Mouse (Mus musculus) kidney, postnatal 0 days (tissue): Measurements from ENCODE around the gene Zfhx3. TPM values are rescaled to one million over a fixed set of nuclear protein-coding genes. Genes with fewer than 3 reads are reported as not detected.
A peak's percentile ranks its signal among the peaks of the same experiment; 100 is the strongest.

Experiments used
- ATAC-seq: fragments of 200-750 bp; cut with Nextera tagmentation; replicated peaks from 2 replicates; pipeline ENCODE4 v1.8.0; 2017; ENCODE audit warnings: low read depth, moderate number of reproducible peaks, moderate TSS enrichment, moderate library complexity; ENCODE audit not compliant: low FRiP score
- DNase-seq: peaks from one replicate; pipeline ENCODE4 v3.0.0-alpha.2; 2016; ENCODE audit warnings: low spot score
- H3K27ac ChIP-seq: fragments of 300-500 bp; sonication (generic); 2 replicates; pipeline ENCODE4 v1.5.1; 2014; ENCODE audit warnings: mild to moderate bottlenecking
- H3K27me3 ChIP-seq: fragments of 300-500 bp; sonication (generic); 2 replicates; pipeline ENCODE4 v1.6.1; 2014; ENCODE audit warnings: low read length, mixed read lengths; ENCODE audit not compliant: insufficient read depth
- H3K36me3 ChIP-seq: fragments of 300-500 bp; sonication (generic); 2 replicates; pipeline ENCODE4 v1.6.1; 2014; ENCODE audit warnings: low read length, mixed read lengths; ENCODE audit not compliant: insufficient read depth
- H3K4me1 ChIP-seq: fragments of 300-500 bp; sonication (generic); replicated peaks from 2 replicates; pipeline ENCODE4 v1.6.1; 2014; ENCODE audit warnings: antibody characterized with exemption, low read length, mixed read lengths; ENCODE audit not compliant: insufficient read depth
- H3K4me2 ChIP-seq: fragments of 300-500 bp; sonication (generic); 2 replicates; pipeline ENCODE4 v1.6.1; 2014; ENCODE audit warnings: mild to moderate bottlenecking, low read length, moderate library complexity, mixed read lengths
- H3K4me3 ChIP-seq: fragments of 300-500 bp; sonication (generic); replicated peaks from 2 replicates; pipeline ENCODE4 v1.5.1; 2014; ENCODE audit warnings: low read depth, low read length
- H3K9ac ChIP-seq: fragments of 300-500 bp; sonication (generic); 2 replicates; pipeline ENCODE4 v1.6.1; 2014; ENCODE audit warnings: low read depth, low read length
- H3K9me3 ChIP-seq: fragments of 300-500 bp; sonication (generic); replicated peaks from 2 replicates; pipeline ENCODE4 v1.6.1; 2016; ENCODE audit warnings: low read length, inconsistent platforms, mixed read lengths
- CTCF ChIP-seq: IDR thresholded peaks from 2 replicates; pipeline ENCODE4 v1.5.1; 2016; ENCODE audit warnings: antibody characterized with exemption, low read depth, mild to moderate bottlenecking, moderate library complexity
- WGBS: fragments of 180-500 bp; shearing (Covaris S2); extraction: QIAGEN DNeasy Blood & Tissue Kit; methylation state at CpG from one replicate; pipeline ENCODE4 v1.1.7; 2014; 5-methylcytosine and 5-hydroxymethylcytosine counted together
- polyA plus RNA-seq: library from polyadenylated mRNA; unstranded; fragments of >200 nt; fragmentation: Nextera tagmentation; extraction: Ambion mirVana; gene quantifications from 2 replicates; pipeline ENCODE4 v1.2.1, GENCODE M21; 2015

The Zfhx3 gene
- polyA plus RNA-seq, 1 experiment from 2014 or later = 5.0 TPM

- no peaks in the 10 kb centered on the region for H3K27me3 ChIP-seq
- ATAC-seq (no peak), DNase-seq (no peak)
- H3K4me3 ChIP-seq = no peak overlapping the region
- no peak overlapping the region for H3K9ac ChIP-seq
- no peak for TF ChIP-seq CTCF
- peaks cover 7% of the 10 kb centered on the region; the same call in 1 of the 2 replicates for H3K4me1 ChIP-seq
- no peak overlapping the region for H3K4me2 ChIP-seq
- H3K27ac ChIP-seq = no peak overlapping the region
- WGBS = 90% methylated on average over 7 of the region's 7 CpGs
- no peaks in the 10 kb centered on the region for H3K36me3 ChIP-seq
- H3K9me3 ChIP-seq = no peaks in the 10 kb centered on the region
These were observed 938.9 kb downstream of the Zfhx3 start for GRCm38 (mm10) chr8:108881336-108881735.

GRCm38 (mm10) chr8:108882073-108882472, 939.6 kb downstream of the Zfhx3 start:
- DNase-seq (no peak), ATAC-seq (no peak)
- Histone ChIP-seq H3K4me3 (no peak overlapping the region), H3K27ac (no peak overlapping the region), H3K27me3 (no peaks in the 10 kb centered on the region), H3K4me2 (no peak overlapping the region), H3K36me3 (no peaks in the 10 kb centered on the region), H3K9me3 (no peaks in the 10 kb centered on the region), H3K4me1 (peaks cover 7% of the 10 kb centered on the region), H3K9ac (no peak overlapping the region)
- no peak for TF ChIP-seq CTCF
- WGBS = 74% methylated on average over 9 of the region's 9 CpGs

- Histone ChIP-seq H3K4me3 (no peak overlapping the region), H3K36me3 (no peaks in the 10 kb centered on the region), H3K4me1 (peaks cover 7% of the 10 kb centered on the region), H3K27ac (no peak overlapping the region), H3K27me3 (no peaks in the 10 kb centered on the region), H3K4me2 (no peak overlapping the region), H3K9me3 (no peaks in the 10 kb centered on the region), H3K9ac (no peak overlapping the region)
- 70% methylated on average over 6 of the region's 6 CpGs for WGBS
- DNase-seq = no peak
- ATAC-seq = no peak
- TF ChIP-seq CTCF = peak; percentile 38; the same call in 1 of the 2 replicates
These were observed 940.9 kb downstream of the Zfhx3 start for GRCm38 (mm10) chr8:108883381-108883780.

- Histone ChIP-seq H3K4me2 (no peak overlapping the region), H3K27me3 (no peaks in the 10 kb centered on the region), H3K36me3 (no peaks in the 10 kb centered on the region)
These were observed 942.5 kb downstream of the Zfhx3 start for GRCm38 (mm10) chr8:108884947-108885346.

GRCm38 (mm10) chr8:108885450-108885849, 943.0 kb downstream of the Zfhx3 start:
- Histone ChIP-seq H3K27me3 (no peaks in the 10 kb centered on the region), H3K27ac (no peak overlapping the region), H3K4me3 (no peak overlapping the region), H3K9ac (no peak overlapping the region), H3K4me2 (no peak overlapping the region), H3K4me1 (peaks cover 15% of the 10 kb centered on the region), H3K9me3 (no peaks in the 10 kb centered on the region), H3K36me3 (no peaks in the 10 kb centered on the region)
- DNase-seq (no peak), ATAC-seq (0 out of 2 replicates have a peak, but pooled peaks have one; percentile 27)
- no peak for TF ChIP-seq CTCF
- 45% methylated on average over 14 of the region's 14 CpGs for WGBS

More at GRCm38 (mm10) chr8:108884947-108885346, 942.5 kb downstream of the Zfhx3 start:
- no peak for DNase-seq
- H3K27ac ChIP-seq = no peak overlapping the region
- no peak for TF ChIP-seq CTCF
- no peaks in the 10 kb centered on the region for H3K9me3 ChIP-seq
- WGBS = 23% methylated on average over 4 of the region's 4 CpGs
- H3K4me3 ChIP-seq = no peak overlapping the region
- no peak overlapping the region for H3K9ac ChIP-seq
- no peak for ATAC-seq
- peaks cover 15% of the 10 kb centered on the region for H3K4me1 ChIP-seq

- no peak for ATAC-seq
- H3K4me1 ChIP-seq = peaks cover 15% of the 10 kb centered on the region
These were observed 943.4 kb downstream of the Zfhx3 start for GRCm38 (mm10) chr8:108885861-108886260.

More at GRCm38 (mm10) chr8:108885861-108886260, 943.4 kb downstream of the Zfhx3 start:
- Histone ChIP-seq H3K4me3 (no peak overlapping the region), H3K27ac (no peak overlapping the region), H3K9ac (no peak overlapping the region), H3K9me3 (no peaks in the 10 kb centered on the region), H3K36me3 (no peaks in the 10 kb centered on the region), H3K4me2 (no peak overlapping the region), H3K27me3 (no peaks in the 10 kb centered on the region)
- TF ChIP-seq CTCF = no peak
- 74% methylated on average over 12 of the region's 12 CpGs for WGBS
- DNase-seq = no peak
